Mouse (Mus musculus): Measurements from ENCODE around the gene Cd37. TPM values are rescaled to one million over a fixed set of nuclear protein-coding genes. Genes with fewer than 3 reads are reported as not detected.
"Not testable (repeated sequence)": the region's sequence is repeated elsewhere in the genome, so short reads cannot be mapped to it uniquely, and the experiment has no call there.

Cd37 gene
- polyA plus RNA-seq, 1 experiment from 2014 or later: 1.3 TPM

DNA sequence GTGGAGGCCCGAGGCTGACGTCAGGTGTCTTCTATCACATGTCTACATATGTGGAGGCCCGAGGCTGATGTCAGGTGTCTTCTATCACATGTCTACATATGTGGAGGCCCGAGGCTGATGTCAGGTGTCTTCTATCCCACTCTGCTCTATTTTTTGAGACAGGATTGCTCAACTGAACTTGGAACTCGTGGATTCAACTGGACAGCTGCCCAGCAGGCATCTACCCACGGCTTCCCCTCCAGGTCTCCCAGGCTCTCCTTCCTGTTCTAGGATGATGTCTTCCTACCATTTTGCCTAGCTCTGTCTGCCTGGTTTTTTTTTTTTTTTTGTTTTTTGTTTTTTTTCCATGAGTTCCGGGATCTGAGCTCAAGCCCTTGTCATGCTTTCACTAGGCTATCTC, 16.9 kb upstream of the Cd37 start:
- H3K4me2 ChIP-seq (replicated peaks); H3K9ac ChIP-seq; H3K9me3 ChIP-seq; H3K4me3 ChIP-seq; H3K4me1 ChIP-seq; H3K27me3 ChIP-seq; ATAC-seq (ENCODE audit: low FRiP score, low read depth); H3K36me3 ChIP-seq; H3K27ac ChIP-seq: not testable (repeated sequence)
- 82% methylated on average over 7 of the region's 7 CpGs for WGBS

DNA sequence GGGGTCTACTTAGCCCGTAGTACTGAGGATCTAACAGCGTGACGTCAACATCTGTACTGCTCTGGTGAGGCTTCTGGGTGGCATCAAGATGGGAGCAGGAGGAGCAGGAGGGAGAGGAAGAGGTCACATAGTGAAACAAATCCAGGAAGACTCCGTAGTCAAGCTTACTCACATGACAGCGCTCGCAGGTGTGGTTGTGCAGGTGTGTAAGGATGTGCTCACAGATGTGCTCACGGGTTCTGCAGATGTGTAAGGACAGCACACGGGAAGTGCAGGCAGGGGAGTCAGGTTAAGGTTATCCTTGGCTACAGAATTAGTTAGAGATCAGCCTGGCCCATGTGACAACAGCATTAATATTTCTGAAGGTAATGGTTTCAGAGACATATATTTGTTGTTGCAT, 14.9 kb upstream of the Cd37 start:
- WGBS: 85% methylated on average over 8 of the region's 8 CpGs
- Histone ChIP-seq H3K27me3 (no peaks in the 10 kb centered on the region), H3K4me2 (replicated peaks) (no peak overlapping the region), H3K4me1 (no peaks in the 10 kb centered on the region), H3K36me3 (no peaks in the 10 kb centered on the region), H3K9me3 (no peaks in the 10 kb centered on the region), H3K9ac (no peak overlapping the region), H3K27ac (no peak overlapping the region), H3K4me3 (no peak overlapping the region)
- no peak for ATAC-seq (ENCODE audit: low FRiP score, low read depth)

DNA sequence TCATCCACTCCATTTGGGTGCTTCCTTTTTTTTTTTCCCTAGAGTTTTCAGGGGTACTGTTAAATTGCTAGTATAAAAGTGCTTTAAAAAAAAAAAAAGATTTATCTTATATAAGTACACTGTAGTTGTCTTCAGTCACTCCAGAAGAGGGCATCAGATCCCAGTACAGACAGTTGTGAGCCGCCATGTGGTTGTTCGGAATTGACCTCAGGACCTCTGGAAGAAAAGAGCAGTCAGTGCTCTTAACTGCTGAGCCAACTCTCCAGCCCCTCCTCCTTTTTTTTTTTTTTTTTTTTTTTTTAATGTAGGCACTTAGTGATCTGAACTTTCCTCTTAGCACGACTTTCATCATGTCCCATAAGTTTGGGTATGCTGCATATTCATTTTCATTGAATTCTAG, 8.8 kb upstream of the Cd37 start:
- Histone ChIP-seq H3K9ac (no peak overlapping the region), H3K36me3 (no peaks in the 10 kb centered on the region), H3K4me2 (replicated peaks) (no peak overlapping the region), H3K27ac (no peak overlapping the region), H3K4me1 (no peaks in the 10 kb centered on the region), H3K4me3 (no peak overlapping the region), H3K27me3 (no peaks in the 10 kb centered on the region), H3K9me3 (no peaks in the 10 kb centered on the region)
- WGBS: 38% methylated on average over 3 of the region's 3 CpGs
- no peak for ATAC-seq (ENCODE audit: low FRiP score, low read depth)

DNA sequence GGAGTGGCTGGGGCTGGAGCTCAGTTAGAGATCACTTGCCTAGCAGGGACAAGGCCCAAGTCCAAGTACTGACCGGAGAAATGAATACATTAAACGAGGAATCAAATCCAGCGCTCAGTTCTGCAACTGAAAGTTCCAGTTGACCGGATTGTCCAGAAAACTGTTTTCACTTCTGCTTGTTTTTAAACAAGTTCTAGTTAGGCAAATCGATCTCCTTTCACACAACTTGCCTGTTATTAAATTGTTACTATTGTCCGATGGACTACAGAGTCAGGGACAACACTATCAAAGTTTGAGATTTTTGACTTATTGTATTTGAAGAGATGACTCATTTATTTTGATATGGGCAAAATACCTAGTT, 2.5 kb upstream of the Cd37 start:
- ATAC-seq (ENCODE audit: low FRiP score, low read depth): no peak
- Histone ChIP-seq H3K4me3 (peak overlapping the region; percentile 35; the same call in 1 of the 2 replicates), H3K4me2 (replicated peaks) (peak overlapping the region; percentile 64), H3K9ac (peak overlapping the region; percentile 60), H3K4me1 (peaks cover 9% of the 10 kb centered on the region; the same call in 1 of the 2 replicates), H3K9me3 (no peaks in the 10 kb centered on the region), H3K27ac (no peak overlapping the region), H3K36me3 (no peaks in the 10 kb centered on the region), H3K27me3 (peaks cover 32% of the 10 kb centered on the region)
- WGBS: 80% methylated on average over 6 of the region's 6 CpGs

DNA sequence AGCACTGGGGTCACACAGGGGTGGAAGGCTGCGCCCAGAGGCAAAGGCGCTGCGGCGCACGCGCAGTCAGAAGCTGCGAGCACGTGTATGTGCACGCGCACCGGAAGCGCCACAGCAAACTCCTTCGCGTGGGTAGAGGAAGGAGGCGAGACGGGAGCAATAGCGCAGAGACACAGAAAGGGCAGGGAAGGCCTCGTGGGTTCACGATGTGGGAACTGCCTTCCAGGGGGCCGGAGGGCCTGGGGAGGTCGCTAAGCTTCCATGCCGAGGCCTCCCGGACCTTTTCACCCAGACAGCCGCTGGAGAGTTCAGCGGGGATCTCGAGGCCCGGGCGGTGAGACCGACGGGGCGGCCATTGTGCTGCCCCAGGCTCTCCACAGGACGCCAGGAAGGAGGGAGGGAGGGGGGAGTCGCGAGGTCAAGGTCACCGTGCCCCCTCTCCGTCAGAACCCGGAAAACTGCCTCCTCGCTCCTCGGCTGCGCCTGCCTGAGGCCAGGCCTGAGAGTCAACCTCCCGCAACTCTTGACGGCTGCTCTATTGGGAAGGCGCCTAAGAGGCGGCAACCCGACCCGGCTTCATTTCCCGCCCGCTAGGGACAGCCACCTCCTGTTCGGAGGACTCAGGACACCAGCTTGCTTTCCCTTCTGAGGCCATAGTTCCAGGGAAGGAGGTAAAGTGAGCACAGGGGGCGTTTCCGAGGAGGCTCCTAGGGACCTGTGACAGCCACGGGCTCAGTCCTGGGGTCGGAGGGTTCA, 1.9 kb upstream of the Cd37 start, which contains the start of gene Slc6a16:
TSS of gene Slc6a16 (plus strand) at position 453 of the 756 bp plus-strand sequence.
- no peak for ATAC-seq (ENCODE audit: low FRiP score, low read depth)
- H3K27ac ChIP-seq: no peak within 1 kb of the TSS
- peak within 1 kb of the TSS; percentile 60 for H3K9ac ChIP-seq
- peak within 1 kb of the TSS; percentile 64 for H3K4me2 ChIP-seq (replicated peaks)
- 14% methylated on average over 53 of the region's 53 CpGs for WGBS
- H3K27me3 ChIP-seq: peaks cover 32% of the 10 kb centered on the region
- H3K4me1 ChIP-seq: peaks cover 12% of the 10 kb centered on the region
- H3K36me3 ChIP-seq: no peaks in the 10 kb centered on the region
- no peaks in the 10 kb centered on the region for H3K9me3 ChIP-seq
- peak within 1 kb of the TSS; percentile 35 for H3K4me3 ChIP-seq

DNA sequence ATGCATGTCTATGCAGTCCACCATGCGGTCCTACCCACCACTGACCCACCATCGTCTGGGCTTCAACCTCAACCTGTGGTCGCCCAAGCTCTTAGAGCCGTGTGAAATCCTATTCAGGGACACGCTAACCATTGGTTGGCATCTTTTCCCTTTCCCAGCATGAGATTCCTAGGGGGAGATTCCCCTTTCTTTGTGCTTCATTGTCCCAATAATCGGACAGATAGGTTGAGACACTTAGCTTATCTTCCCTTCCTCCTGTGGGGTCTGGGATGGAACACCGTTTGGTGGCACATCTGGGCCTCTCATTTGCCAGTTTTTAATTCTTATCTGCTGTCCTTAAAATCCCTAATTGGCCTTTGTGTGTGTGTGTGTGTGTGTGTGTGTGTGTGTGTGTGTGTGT, 1.2 kb upstream of the Cd37 start:
- 89% methylated on average over 7 of the region's 7 CpGs for WGBS

DNA sequence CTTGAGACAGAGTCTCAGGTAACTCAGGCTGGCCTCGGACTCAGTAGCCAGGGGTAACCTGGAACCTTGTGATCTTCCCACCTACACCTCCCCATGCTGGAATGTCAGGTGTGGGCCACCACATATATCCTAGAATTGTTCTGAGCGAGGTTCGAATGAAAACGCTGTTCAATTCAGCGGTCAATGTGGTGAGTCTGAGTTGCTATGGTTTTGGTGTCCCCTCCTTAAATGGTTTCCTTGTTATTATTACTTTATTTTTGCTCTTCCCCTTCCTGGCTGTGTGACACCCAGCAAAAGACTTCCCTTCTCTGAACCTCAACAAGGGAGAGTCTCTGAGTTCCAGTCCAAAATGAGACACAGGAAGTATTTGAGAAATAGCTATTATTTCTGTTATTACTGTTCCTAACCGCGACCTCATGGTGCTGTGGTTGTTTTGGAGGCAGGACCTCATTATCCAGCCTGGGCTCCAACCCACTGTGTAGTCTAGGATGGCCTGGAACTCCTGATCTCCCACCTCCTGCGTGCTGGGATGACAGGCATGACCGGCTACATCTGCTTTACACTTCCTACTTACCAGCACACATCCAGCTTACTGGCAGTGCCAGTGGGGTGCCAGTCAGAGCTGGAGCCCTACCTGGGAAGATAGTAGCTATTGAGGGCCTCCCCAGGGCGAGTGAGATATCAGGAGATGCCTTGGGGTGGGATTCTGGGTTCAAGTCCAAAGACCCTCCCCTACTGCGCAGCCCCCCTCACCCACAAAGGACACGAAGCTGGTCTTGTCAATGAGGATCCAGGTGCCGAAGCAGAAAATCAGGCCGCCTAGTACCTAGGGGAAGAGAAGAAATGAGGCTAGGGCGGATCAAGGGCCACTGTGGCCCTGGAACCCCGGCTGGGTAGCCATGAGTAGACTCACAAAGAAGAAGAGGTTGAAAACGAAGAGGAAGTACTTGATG, 892 bp downstream of the Cd37 start:
- Histone ChIP-seq H3K4me1 (peaks cover 38% of the 10 kb centered on the region), H3K9me3 (no peaks in the 10 kb centered on the region), H3K9ac (no peak overlapping the region), H3K4me2 (replicated peaks) (no peak overlapping the region), H3K27me3 (peaks cover 32% of the 10 kb centered on the region), H3K4me3 (no peak overlapping the region), H3K27ac (no peak overlapping the region), H3K36me3 (peaks cover 14% of the 10 kb centered on the region)
- WGBS: 76% methylated on average over 17 of the region's 17 CpGs
- no peak for ATAC-seq (ENCODE audit: low FRiP score, low read depth)

More for the DNA sequence above, 1.2 kb upstream of the Cd37 start:
- Histone ChIP-seq H3K4me2 (replicated peaks) (no peak overlapping the region), H3K27me3 (peaks cover 32% of the 10 kb centered on the region), H3K9ac (no peak overlapping the region), H3K27ac (no peak overlapping the region), H3K9me3 (no peaks in the 10 kb centered on the region), H3K4me3 (no peak overlapping the region), H3K4me1 (peaks cover 19% of the 10 kb centered on the region), H3K36me3 (no peaks in the 10 kb centered on the region)
- ATAC-seq (ENCODE audit: low FRiP score, low read depth): no peak

DNA sequence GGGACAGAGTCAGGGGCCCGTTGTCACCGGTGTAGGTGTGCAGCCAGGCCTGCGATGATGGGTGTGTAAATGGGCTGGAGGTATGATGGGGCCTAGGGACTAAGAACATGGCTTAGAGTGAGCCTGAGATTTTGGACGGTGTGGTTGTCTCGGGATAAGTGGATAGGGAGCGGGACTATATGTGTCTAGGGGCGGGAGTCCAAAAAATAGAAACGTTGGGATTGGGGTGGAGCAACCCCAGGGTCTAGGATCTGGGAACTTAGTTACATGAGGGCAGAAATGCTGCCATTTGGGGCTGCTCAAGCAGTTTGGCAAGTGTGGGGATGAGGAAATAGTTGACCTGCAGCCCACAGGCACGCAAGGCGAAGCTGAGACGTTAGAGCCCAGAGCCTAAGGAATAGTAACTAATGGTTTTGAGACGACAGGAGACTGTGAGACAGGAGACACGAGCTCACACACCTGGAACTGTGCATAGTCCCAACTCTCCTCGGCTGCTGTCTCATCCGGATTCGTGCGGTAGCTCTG, 3.2 kb downstream of the Cd37 start:
- H3K4me1 ChIP-seq: peaks cover 40% of the 10 kb centered on the region
- no peaks in the 10 kb centered on the region for H3K9me3 ChIP-seq
- H3K27ac ChIP-seq: peak overlapping the region; percentile 58
- ATAC-seq (ENCODE audit: low FRiP score, low read depth): no peak; the same call in 1 of the 2 replicates
- 31% methylated on average over 17 of the region's 17 CpGs for WGBS
- H3K4me3 ChIP-seq: peak overlapping the region; percentile 31
- peak overlapping the region; percentile 60 for H3K4me2 ChIP-seq (replicated peaks)
- H3K9ac ChIP-seq: peak overlapping the region; percentile 56
- H3K36me3 ChIP-seq: peaks cover 37% of the 10 kb centered on the region
- H3K27me3 ChIP-seq: peaks cover 22% of the 10 kb centered on the region

DNA sequence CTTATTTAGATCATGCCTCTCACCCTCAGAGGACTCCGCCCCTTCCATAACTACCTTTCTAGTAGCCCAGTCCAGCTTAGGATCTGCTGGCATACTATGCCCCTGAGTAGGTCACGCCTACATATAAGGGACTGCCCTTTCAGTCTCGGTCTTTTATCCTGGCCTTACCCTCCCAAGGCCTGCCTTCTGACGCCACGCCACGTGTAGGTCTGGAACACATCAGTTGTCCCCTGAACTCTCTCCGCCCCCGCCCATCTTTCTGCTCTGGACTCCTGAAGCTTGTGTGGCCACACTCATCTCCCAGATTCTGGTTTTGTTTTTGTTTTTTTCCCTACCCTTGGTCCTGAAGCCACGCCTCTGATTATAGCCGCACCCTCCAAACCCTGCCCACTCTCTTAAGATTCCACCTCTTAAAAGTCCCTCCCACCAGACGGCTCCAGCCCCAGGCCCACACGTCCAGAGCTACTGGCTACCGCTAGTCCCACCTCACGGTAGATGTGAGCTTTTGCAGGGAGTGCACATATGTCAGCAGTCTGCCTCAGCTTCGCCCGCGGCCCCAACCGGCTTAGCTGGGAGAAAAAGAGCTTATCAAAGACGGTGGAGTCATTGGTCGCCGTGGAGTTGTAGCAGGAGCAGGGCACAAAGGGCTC, 3.9 kb downstream of the Cd37 start:
- 4% methylated on average over 21 of the region's 21 CpGs for WGBS
- Histone ChIP-seq H3K9ac (peak overlapping the region; percentile 56), H3K4me2 (replicated peaks) (peak overlapping the region; percentile 60), H3K4me3 (peak overlapping the region; percentile 31), H3K4me1 (peaks cover 36% of the 10 kb centered on the region), H3K27me3 (peaks cover 19% of the 10 kb centered on the region), H3K36me3 (peaks cover 37% of the 10 kb centered on the region), H3K9me3 (no peaks in the 10 kb centered on the region), H3K27ac (peak overlapping the region; percentile 58)
- ATAC-seq (ENCODE audit: low FRiP score, low read depth): peak; percentile 88

DNA sequence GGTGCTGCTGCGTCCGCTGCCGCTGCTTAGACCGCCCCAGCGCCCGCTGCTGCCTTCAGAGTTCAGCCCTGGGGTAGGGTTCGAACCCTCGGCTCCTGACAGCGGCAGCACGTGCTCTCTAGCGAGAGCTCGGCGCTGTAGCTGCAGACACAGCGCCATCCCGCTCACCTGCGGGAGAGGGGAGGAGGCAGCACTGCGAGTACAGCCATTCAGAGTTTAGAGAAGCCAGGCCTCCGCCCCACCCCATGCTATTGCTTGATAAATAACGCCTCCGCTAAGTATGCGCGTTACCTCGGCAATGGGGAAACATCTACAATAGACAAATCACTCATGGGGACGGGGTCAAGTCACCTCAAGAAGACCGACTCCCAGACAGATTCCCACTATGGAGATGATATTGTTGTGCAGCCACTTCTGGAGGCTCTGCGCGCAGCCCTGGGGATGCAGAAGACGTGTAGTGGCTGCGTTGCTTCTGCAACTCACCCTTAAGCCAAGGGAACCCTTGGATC, 4.5 kb downstream of the Cd37 start:
- H3K27me3 ChIP-seq: peaks cover 19% of the 10 kb centered on the region
- H3K4me3 ChIP-seq: peak overlapping the region; percentile 31
- peaks cover 42% of the 10 kb centered on the region for H3K36me3 ChIP-seq
- peak overlapping the region; percentile 56; the same call in 1 of the 2 replicates for H3K9ac ChIP-seq
- WGBS: 9% methylated on average over 29 of the region's 29 CpGs
- H3K9me3 ChIP-seq: no peaks in the 10 kb centered on the region
- peaks cover 36% of the 10 kb centered on the region for H3K4me1 ChIP-seq
- peak overlapping the region; percentile 48 for H3K27ac ChIP-seq
- peak overlapping the region; percentile 60 for H3K4me2 ChIP-seq (replicated peaks)
- peak; percentile 5; the same call in 1 of the 2 replicates for ATAC-seq (ENCODE audit: low FRiP score, low read depth)

DNA sequence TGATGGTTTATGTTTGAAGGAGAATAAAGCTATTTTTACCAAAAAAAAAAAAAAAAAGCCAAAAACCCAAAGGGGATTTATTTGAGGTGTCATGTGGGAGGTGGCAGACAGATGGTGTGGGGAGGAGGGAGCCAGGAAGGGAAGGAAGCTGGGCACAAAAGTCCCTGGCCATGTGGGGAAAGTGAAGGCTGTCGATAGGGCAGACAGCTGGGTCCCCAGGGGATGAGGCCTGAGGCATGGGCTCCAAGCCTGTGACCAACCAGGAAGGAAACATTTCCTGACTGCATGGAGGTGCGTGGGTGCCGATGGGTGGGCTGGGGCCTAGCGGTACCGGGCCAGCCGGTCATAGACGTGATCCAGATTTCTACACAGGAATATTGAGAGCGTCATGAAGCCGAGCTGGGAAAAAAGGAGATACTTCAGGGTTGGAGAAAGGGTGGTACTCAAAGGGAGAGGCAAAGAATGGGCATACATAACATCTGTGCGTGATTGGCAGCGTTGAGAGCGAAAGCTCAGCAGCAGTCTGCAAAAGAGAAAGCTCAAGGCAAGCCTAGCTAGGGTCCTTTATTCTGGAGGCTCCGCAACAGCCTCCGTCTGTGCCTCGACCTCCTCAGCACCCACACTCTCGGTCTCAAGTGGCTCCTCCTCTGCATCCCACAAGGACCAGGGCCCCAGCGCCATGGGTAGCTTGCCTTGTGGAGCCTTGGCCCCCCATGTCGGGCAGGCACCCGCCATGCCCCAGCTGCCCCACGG, 5.2 kb downstream of the Cd37 start:
- Histone ChIP-seq H3K27ac (peak overlapping the region; percentile 48), H3K4me3 (peak overlapping the region; percentile 4; the same call in 1 of the 2 replicates), H3K36me3 (peaks cover 49% of the 10 kb centered on the region), H3K4me2 (replicated peaks) (peak overlapping the region; percentile 60), H3K9me3 (no peaks in the 10 kb centered on the region), H3K27me3 (peaks cover 12% of the 10 kb centered on the region), H3K4me1 (peaks cover 36% of the 10 kb centered on the region), H3K9ac (peak overlapping the region; percentile 50; the same call in 1 of the 2 replicates)
- 28% methylated on average over 20 of the region's 20 CpGs for WGBS
- ATAC-seq (ENCODE audit: low FRiP score, low read depth): 0 out of 2 replicates have a peak, but pooled peaks have one; percentile 0

Data from limb, embryonic 13.5 days (tissue).